Mouse (Mus musculus) olfactory bulb, adult 2 months (tissue): ENCODE measurements around the gene Dvl2.

Experiments
- CTCF ChIP-seq: fragments of 200-500 bp; IDR thresholded peaks from 2 replicates; pipeline ENCODE4 v1.5.1; 2012; ENCODE audit warnings: low read depth, mild to moderate bottlenecking, low read length, moderate library complexity; ENCODE audit not compliant: insufficient read depth
- POLR2A ChIP-seq: fragments of 200-500 bp; IDR thresholded peaks from 2 replicates; pipeline ENCODE4 v1.6.1; 2012; ENCODE audit warnings: mild to moderate bottlenecking, low read depth, low read length, moderate library complexity; ENCODE audit not compliant: insufficient read depth

GRCm38 (mm10) chr11:70005521-70005920 is 5.1 kb downstream of the Dvl2 start:
- TF ChIP-seq CTCF (no peak), POLR2A (no peak)
